Mouse (Mus musculus) gastrocnemius, adult 8-10 months (tissue): ENCODE measurements around the gene Zfp652. TPM values are rescaled to one million over a fixed set of nuclear protein-coding genes. Genes with fewer than 3 reads are reported as not detected.
A peak's percentile ranks its signal among the peaks of the same experiment; 100 is the strongest.
"Not testable (repeated sequence)": the region's sequence is repeated elsewhere in the genome, so short reads cannot be mapped to it uniquely, and the experiment has no call there.

Experiments
- DNase-seq, 2 experiments: peaks; one replicate each; pipeline ENCODE4 v3.0.0; 2022; ENCODE audit warnings: low spot score in 2 of 2
- total RNA-seq, 4 experiments: library from RNA; stranded (reverse); gene quantifications; 2 replicates each; pipeline ENCODE4 v1.2.4; 2022

The Zfp652 gene
- total RNA-seq, 4 experiments from 2014 or later = 107 to 171 (median 133) TPM

GRCm38 (mm10) chr11:95710478-95710877, 2.0 kb upstream of the Zfp652 start:
- DNase-seq = no peak

- DNase-seq = peak in 1 of 2 experiments; percentile 19
These were observed 349 bp upstream of the Zfp652 start for GRCm38 (mm10) chr11:95712085-95712562.

GRCm38 (mm10) chr11:95713225-95713810, 845 bp downstream of the Zfp652 start:
- peak; percentile 14 to 28 for DNase-seq

GRCm38 (mm10) chr11:95713811-95714241, 1.4 kb downstream of the Zfp652 start:
- no peak for DNase-seq

GRCm38 (mm10) chr11:95714411-95714810, 1.9 kb downstream of the Zfp652 start:
- DNase-seq = no peak

GRCm38 (mm10) chr11:95716136-95716535, 3.7 kb downstream of the Zfp652 start:
- DNase-seq = no peak

GRCm38 (mm10) chr11:95719356-95719755, 6.9 kb downstream of the Zfp652 start:
- no peak for DNase-seq

- DNase-seq = no peak
These were observed 10.8 kb downstream of the Zfp652 start, which contains the start of gene B130006D01Rik for GRCm38 (mm10) chr11:95723287-95723686. Gene B130006D01Rik (plus strand): TSS chr11:95723587.

GRCm38 (mm10) chr11:95724466-95724865, 12.0 kb downstream of the Zfp652 start:
- DNase-seq = no peak

- DNase-seq = no peak
These were observed 13.7 kb downstream of the Zfp652 start for GRCm38 (mm10) chr11:95726156-95726555.

- DNase-seq = no peak
These were observed 15.5 kb downstream of the Zfp652 start for GRCm38 (mm10) chr11:95727947-95728346.

- no peak for DNase-seq
These were observed 16.7 kb downstream of the Zfp652 start for GRCm38 (mm10) chr11:95728916-95729907.

GRCm38 (mm10) chr11:95734485-95734884, 22.0 kb downstream of the Zfp652 start:
- no peak for DNase-seq

- no peak for DNase-seq
These were observed 25.3 kb downstream of the Zfp652 start for GRCm38 (mm10) chr11:95737811-95738210.

- no peak for DNase-seq
These were observed 32.0 kb downstream of the Zfp652 start for GRCm38 (mm10) chr11:95744521-95744920.

- no peak for DNase-seq
These were observed 34.3 kb downstream of the Zfp652 start for GRCm38 (mm10) chr11:95746821-95747220.

- no peak for DNase-seq
These were observed 35.9 kb downstream of the Zfp652 start for GRCm38 (mm10) chr11:95748331-95748730.

GRCm38 (mm10) chr11:95749619-95750018, 37.1 kb downstream of the Zfp652 start:
- no peak for DNase-seq

GRCm38 (mm10) chr11:95750995-95751394, 38.5 kb downstream of the Zfp652 start:
- DNase-seq = peak; percentile 49 to 61

GRCm38 (mm10) chr11:95755137-95755536, 42.7 kb downstream of the Zfp652 start:
- not testable (repeated sequence) for DNase-seq

GRCm38 (mm10) chr11:95760521-95760920, 48.0 kb downstream of the Zfp652 start:
- DNase-seq = no peak

GRCm38 (mm10) chr11:95762996-95763395, 50.5 kb downstream of the Zfp652 start:
- DNase-seq = no peak
